Mouse (Mus musculus) spleen, adult 2 months (tissue): ENCODE data around the gene Uba3.

Source experiments
- CTCF ChIP-seq: fragments of 200-500 bp; IDR thresholded peaks from 2 replicates; pipeline ENCODE4 v1.5.1; 2011; ENCODE audit warnings: mild to moderate bottlenecking, inconsistent platforms; ENCODE audit not compliant: insufficient read depth, insufficient read length, insufficient replicate concordance; ENCODE audit errors: extremely low read depth
- POLR2A ChIP-seq: fragments of 200-500 bp; IDR thresholded peaks from 2 replicates; pipeline ENCODE4 v1.6.1; 2011; ENCODE audit warnings: low read depth, low read length, inconsistent platforms

DNA sequence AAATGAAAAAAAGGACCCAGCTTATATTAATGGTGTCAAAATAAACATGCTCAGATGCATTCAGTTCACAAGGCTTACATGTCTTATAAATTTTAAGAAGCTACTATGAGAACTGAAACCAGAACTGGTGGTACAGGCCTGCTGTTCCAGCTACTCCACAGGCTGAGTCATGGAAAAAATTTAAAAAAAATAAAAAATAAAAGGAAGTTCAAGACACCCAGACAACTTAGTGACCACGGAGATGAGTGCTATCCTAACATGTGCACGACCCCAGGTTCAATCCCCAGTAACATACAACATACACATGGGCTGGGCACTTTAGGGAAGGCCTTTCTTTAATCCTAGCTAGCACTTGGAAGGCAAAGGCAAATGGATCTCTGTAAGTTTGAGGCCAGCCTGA lies 55.7 kb downstream of the Uba3 start:
- TF ChIP-seq CTCF (no peak), POLR2A (no peak)
